Mouse (Mus musculus): ENCODE results near the gene Igtp. TPM values are rescaled to one million over a fixed set of nuclear protein-coding genes. Genes with fewer than 3 reads are reported as not detected.
"Not testable (repeated sequence)": the region's sequence is repeated elsewhere in the genome, so short reads cannot be mapped to it uniquely, and the experiment has no call there.

Gene Igtp
- polyA plus RNA-seq, 1 experiment, result 39.5 TPM

DNA sequence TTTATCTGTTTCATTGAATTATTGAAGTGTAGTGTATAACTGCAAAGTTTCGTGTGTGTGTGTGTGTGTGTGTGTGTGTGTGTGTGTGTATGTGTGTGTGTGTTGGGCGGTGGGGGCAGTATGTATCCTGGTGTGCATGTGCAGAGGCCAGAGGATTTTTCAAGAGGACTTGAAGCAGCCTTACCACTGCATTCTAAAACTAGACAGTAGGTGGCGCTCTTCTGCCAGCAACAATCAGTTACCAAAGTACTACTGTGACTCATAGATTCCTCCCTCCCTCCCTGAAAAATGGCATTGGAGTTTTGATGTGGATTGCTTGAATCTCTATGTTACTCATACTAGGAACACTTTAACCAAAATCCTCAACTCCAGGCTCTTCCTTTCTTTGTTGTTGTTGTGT is 19.8 kb upstream of the Igtp start:
- no peaks in the 10 kb centered on the region; the same call in 1 of the 2 replicates for H3K4me1 ChIP-seq (ENCODE audit: control insufficient read depth, insufficient read depth, low read length)
- no peak overlapping the region for H3K27ac ChIP-seq (ENCODE audit: control insufficient read depth, insufficient read depth, low read depth, low read length, poor library complexity)
- no peak for TF ChIP-seq POLR2A (IDR thresholded peaks at IDR 0.05; ENCODE audit: borderline replicate concordance, control insufficient read depth, low read depth, low read length)
- TF ChIP-seq CTCF (IDR thresholded peaks at IDR 0.05; ENCODE audit: control insufficient read depth, insufficient read depth, low read length), result peak; percentile 49
- H3K4me3 ChIP-seq (replicated peaks; ENCODE audit: control insufficient read depth, low read depth, low read length), result no peak overlapping the region
- 13% methylated on average over 3 of the region's 3 CpGs for WGBS

DNA sequence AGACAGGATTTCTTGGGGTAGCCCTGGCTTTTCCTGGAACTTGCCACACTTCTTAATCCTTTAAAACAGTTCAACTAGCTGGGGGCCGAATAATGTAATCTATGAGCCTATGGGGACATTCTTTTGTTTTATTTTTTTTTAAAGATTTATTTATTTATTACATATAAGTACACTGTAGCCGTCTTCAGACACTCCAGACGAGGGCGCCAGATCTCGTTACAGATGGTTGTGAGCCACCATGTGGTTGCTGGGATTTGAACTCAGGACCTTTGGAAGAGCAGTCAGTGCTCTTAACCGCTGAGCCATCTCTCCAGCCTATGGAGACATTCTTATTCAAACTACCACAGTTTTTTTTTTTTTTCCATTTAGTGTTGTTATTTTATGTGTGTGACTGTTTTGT is 19.4 kb upstream of the Igtp start:
- 88% methylated on average over 6 of the region's 6 CpGs for WGBS
- H3K4me1 ChIP-seq (ENCODE audit: control insufficient read depth, insufficient read depth, low read length), result not testable (repeated sequence)

DNA sequence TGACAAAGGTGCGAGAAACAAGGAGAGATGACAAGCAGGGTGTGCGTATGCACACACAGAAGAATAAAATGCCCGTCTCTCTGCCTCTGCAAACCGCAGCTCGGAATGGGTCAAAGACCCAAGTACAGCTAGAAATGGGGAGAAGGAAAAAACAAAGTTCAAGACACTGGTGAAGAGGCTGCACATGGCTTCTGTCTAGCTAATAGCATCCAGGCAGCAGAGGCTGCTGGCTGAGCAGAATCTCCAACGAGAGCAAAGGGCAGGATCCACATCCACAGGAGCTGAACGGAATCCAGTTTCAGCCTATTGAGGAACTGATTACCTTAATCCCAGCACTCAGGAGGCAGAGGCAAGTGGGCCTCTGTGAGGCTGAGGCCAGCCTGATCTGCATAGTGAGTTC is 18.6 kb upstream of the Igtp start:
- H3K4me3 ChIP-seq (replicated peaks; ENCODE audit: control insufficient read depth, low read depth, low read length), result no peak overlapping the region
- TF ChIP-seq POLR2A (IDR thresholded peaks at IDR 0.05; ENCODE audit: borderline replicate concordance, control insufficient read depth, low read depth, low read length) (no peak), CTCF (IDR thresholded peaks at IDR 0.05; ENCODE audit: control insufficient read depth, insufficient read depth, low read length) (no peak)
- WGBS, result 91% methylated on average over 7 of the region's 7 CpGs
- no peak overlapping the region for H3K27ac ChIP-seq (ENCODE audit: control insufficient read depth, insufficient read depth, low read depth, low read length, poor library complexity)
- H3K4me1 ChIP-seq (ENCODE audit: control insufficient read depth, insufficient read depth, low read length), result no peaks in the 10 kb centered on the region; the same call in 1 of the 2 replicates

More for the DNA sequence above, 19.4 kb upstream of the Igtp start:
- not testable (repeated sequence) for H3K27ac ChIP-seq (ENCODE audit: control insufficient read depth, insufficient read depth, low read depth, low read length, poor library complexity); H3K4me3 ChIP-seq (replicated peaks; ENCODE audit: control insufficient read depth, low read depth, low read length)

DNA sequence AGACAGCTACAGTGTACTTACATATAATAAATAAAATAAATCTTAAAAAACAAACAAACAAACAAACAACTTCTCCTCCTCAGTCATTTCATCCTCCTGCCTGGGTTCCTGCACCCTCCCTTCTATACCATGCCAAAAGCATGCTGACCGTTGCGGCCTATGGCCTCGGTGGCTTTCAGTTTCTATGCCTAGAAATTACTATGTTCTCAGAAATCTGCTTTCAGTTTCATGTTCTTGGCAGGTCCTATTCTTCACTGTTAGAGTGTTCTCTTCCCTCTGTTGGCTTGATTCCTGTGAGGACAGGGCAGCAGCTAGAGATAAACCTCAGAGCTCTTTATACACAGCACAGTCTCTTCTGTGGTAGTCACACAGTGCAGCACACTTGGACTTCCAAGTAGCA is 15.8 kb upstream of the Igtp start:
- TF ChIP-seq CTCF (IDR thresholded peaks at IDR 0.05; ENCODE audit: control insufficient read depth, insufficient read depth, low read length) (no peak), POLR2A (IDR thresholded peaks at IDR 0.05; ENCODE audit: borderline replicate concordance, control insufficient read depth, low read depth, low read length) (no peak)
- Histone ChIP-seq H3K27ac (ENCODE audit: control insufficient read depth, insufficient read depth, low read depth, low read length, poor library complexity) (peak overlapping the region; percentile 43; the same call in 1 of the 2 replicates), H3K4me3 (replicated peaks; ENCODE audit: control insufficient read depth, low read depth, low read length) (peak overlapping the region; percentile 60), H3K4me1 (ENCODE audit: control insufficient read depth, insufficient read depth, low read length) (no peaks in the 10 kb centered on the region; the same call in 1 of the 2 replicates)
- 2% methylated on average over 3 of the region's 3 CpGs for WGBS

GRCm38 (mm10) chr11:58189675-58190074 is 9.7 kb upstream of the Igtp start:
- TF ChIP-seq POLR2A (IDR thresholded peaks at IDR 0.05; ENCODE audit: borderline replicate concordance, control insufficient read depth, low read depth, low read length), result no peak
- no peak for TF ChIP-seq CTCF (IDR thresholded peaks at IDR 0.05; ENCODE audit: control insufficient read depth, insufficient read depth, low read length)
- Histone ChIP-seq H3K4me1 (ENCODE audit: control insufficient read depth, insufficient read depth, low read length) (no peaks in the 10 kb centered on the region; the same call in 1 of the 2 replicates), H3K27ac (ENCODE audit: control insufficient read depth, insufficient read depth, low read depth, low read length, poor library complexity) (no peak overlapping the region), H3K4me3 (replicated peaks; ENCODE audit: control insufficient read depth, low read depth, low read length) (no peak overlapping the region)
- 81% methylated on average over 6 of the region's 6 CpGs for WGBS

DNA sequence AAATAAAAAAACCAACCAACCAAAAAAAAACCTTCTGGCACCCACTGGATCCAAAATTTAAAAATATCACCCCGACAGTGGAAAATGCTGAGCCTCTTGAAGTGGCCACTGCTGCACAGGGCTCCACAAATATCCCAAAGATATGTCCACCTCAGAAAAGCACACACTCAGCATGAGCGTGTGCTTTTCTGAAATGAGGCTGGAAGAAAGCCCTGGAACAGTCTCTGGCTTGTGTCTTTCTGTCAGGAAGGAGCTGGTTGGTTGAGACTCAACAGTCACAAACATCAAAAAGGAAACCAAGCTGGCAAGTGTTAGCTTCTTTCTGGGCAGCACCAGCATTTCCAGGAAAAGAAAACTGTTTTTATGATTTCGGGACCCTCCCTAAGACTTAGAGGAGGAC is 6.0 kb upstream of the Igtp start:
- WGBS, result 38% methylated on average over 3 of the region's 3 CpGs
- TF ChIP-seq CTCF (IDR thresholded peaks at IDR 0.05; ENCODE audit: control insufficient read depth, insufficient read depth, low read length) (no peak), POLR2A (IDR thresholded peaks at IDR 0.05; ENCODE audit: borderline replicate concordance, control insufficient read depth, low read depth, low read length) (no peak)
- H3K4me1 ChIP-seq (ENCODE audit: control insufficient read depth, insufficient read depth, low read length), result no peaks in the 10 kb centered on the region

DNA sequence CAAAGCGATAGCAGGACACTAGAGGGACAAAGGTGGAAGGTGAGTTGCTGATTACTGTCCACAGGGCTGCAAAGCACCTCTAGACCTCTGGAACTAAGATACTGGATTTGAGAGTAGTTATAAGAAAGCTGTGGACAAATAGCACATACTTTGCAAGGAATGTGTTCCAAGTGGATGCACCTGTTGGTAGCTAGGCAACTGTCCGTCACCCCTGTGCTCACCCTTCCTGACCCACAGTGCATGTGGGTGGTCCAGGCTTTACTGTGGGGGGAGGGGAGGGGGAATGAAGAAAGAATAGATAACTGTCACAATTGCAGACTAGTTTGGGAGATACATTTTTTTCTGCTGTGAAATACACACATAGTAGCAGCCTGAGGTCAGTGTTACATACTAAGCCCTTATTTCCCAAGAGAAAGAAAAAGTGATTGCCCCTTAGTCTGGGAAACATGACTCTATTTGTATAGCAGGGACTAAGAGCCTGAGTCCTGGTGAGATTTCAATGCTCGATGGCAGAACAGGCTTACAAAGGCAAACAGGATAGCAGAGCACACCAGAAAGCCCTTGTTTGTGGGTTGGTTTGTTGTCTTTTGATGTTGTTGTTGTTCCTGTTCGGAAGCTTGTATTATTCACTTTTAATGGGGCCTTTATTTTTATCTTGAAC is 5.4 kb upstream of the Igtp start:
- 69% methylated on average over 4 of the region's 4 CpGs for WGBS
- no peak overlapping the region for H3K4me3 ChIP-seq (replicated peaks; ENCODE audit: control insufficient read depth, low read depth, low read length)

More for the DNA sequence above, 6.0 kb upstream of the Igtp start:
- no peak overlapping the region for H3K4me3 ChIP-seq (replicated peaks; ENCODE audit: control insufficient read depth, low read depth, low read length)
- no peak overlapping the region for H3K27ac ChIP-seq (ENCODE audit: control insufficient read depth, insufficient read depth, low read depth, low read length, poor library complexity)

DNA sequence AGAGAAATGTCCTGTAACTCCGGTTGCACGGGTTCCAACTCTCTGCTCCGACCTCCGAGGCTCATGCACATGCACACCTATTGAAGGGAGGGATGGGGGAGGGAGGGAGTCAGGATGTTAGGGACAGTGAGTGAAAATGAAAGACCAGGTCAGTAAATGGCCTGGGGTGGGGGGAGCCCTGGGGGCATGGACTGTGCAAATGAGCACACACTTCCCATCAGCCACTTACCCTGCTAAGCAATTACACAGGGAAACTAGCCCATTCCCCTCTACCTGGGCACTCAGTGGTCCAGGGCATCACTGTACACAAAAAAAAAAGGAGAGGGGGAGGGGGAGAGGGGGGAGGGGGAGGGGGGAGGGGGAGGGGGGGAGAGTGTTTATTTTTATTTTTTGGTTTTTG is 693 bp upstream of the Igtp start:
- Histone ChIP-seq H3K27ac (ENCODE audit: control insufficient read depth, insufficient read depth, low read depth, low read length, poor library complexity) (no peak overlapping the region), H3K4me3 (replicated peaks; ENCODE audit: control insufficient read depth, low read depth, low read length) (no peak overlapping the region), H3K4me1 (ENCODE audit: control insufficient read depth, insufficient read depth, low read length) (no peaks in the 10 kb centered on the region; the same call in 1 of the 2 replicates)
- TF ChIP-seq CTCF (IDR thresholded peaks at IDR 0.05; ENCODE audit: control insufficient read depth, insufficient read depth, low read length) (no peak), POLR2A (IDR thresholded peaks at IDR 0.05; ENCODE audit: borderline replicate concordance, control insufficient read depth, low read depth, low read length) (no peak)
- 82% methylated on average over 4 of the region's 4 CpGs for WGBS

More for the DNA sequence above, 5.4 kb upstream of the Igtp start:
- Histone ChIP-seq H3K4me1 (ENCODE audit: control insufficient read depth, insufficient read depth, low read length) (no peaks in the 10 kb centered on the region), H3K27ac (ENCODE audit: control insufficient read depth, insufficient read depth, low read depth, low read length, poor library complexity) (no peak overlapping the region)
- TF ChIP-seq POLR2A (IDR thresholded peaks at IDR 0.05; ENCODE audit: borderline replicate concordance, control insufficient read depth, low read depth, low read length) (no peak), CTCF (IDR thresholded peaks at IDR 0.05; ENCODE audit: control insufficient read depth, insufficient read depth, low read length) (no peak)

DNA sequence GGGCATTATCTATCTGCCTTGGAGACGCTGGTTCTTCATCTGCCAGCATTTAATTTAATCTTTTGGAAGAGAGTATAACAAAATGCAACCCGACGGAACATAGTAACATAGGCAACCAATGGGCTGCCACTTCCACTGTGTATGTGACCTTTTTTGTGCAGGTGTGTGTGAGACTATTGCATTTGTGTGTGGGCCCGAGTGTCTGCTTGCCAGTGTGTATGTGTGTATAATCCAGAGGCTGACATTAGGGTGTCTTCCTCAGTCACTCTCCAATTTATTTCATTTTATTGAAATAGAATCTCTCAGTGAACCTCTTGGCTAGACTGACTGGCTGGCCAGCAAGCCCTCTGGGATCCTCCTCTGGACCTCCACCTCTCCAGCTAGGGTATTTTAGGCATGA is 870 bp downstream of the Igtp start:
- Histone ChIP-seq H3K27ac (ENCODE audit: control insufficient read depth, insufficient read depth, low read depth, low read length, poor library complexity) (no peak overlapping the region), H3K4me3 (replicated peaks; ENCODE audit: control insufficient read depth, low read depth, low read length) (peak overlapping the region; percentile 43), H3K4me1 (ENCODE audit: control insufficient read depth, insufficient read depth, low read length) (no peaks in the 10 kb centered on the region; the same call in 1 of the 2 replicates)
- 30% methylated on average over 4 of the region's 4 CpGs for WGBS
- no peak for TF ChIP-seq CTCF (IDR thresholded peaks at IDR 0.05; ENCODE audit: control insufficient read depth, insufficient read depth, low read length)
- no peak for TF ChIP-seq POLR2A (IDR thresholded peaks at IDR 0.05; ENCODE audit: borderline replicate concordance, control insufficient read depth, low read depth, low read length)
